Mouse (Mus musculus) liver, adult 2 months (tissue): Measurements from ENCODE around the gene Eif2s3x. TPM values are rescaled to one million over a fixed set of nuclear protein-coding genes. Genes with fewer than 3 reads are reported as not detected.

Experiments used
- DNase-seq: peaks from one replicate; pipeline ENCODE4 v3.0.0-alpha.2; 2011; ENCODE audit warnings: low read depth, low spot score; ENCODE audit errors: extremely low read depth
- H3K27ac ChIP-seq: fragments of 200-500 bp; replicated peaks from 2 replicates; pipeline ENCODE4 v1.5.1; 2012; ENCODE audit warnings: low read depth, mild to moderate bottlenecking, control low read depth, inconsistent platforms, low read length; ENCODE audit not compliant: insufficient read depth
- H3K27me3 ChIP-seq: fragments of 200-500 bp; 2 replicates; pipeline ENCODE4 v1.6.1; 2012; ENCODE audit warnings: mild to moderate bottlenecking, moderate library complexity, low read length, inconsistent platforms; ENCODE audit not compliant: control insufficient read depth, insufficient read depth
- H3K36me3 ChIP-seq: fragments of 200-500 bp; 2 replicates; pipeline ENCODE4 v1.6.1; 2012; ENCODE audit warnings: low read length, inconsistent platforms; ENCODE audit not compliant: control insufficient read depth, insufficient read depth
- H3K4me1 ChIP-seq: fragments of 200-500 bp; 2 replicates; pipeline ENCODE4 v1.6.1; 2011; ENCODE audit warnings: low read length; ENCODE audit not compliant: control insufficient read depth, insufficient read depth
- H3K4me3 ChIP-seq: fragments of 200-500 bp; 2 replicates; pipeline ENCODE4 v1.5.1; 2011; ENCODE audit warnings: low read depth, mild to moderate bottlenecking, control low read depth, low read length, moderate library complexity; ENCODE audit not compliant: insufficient read depth
- H3K79me2 ChIP-seq: fragments of 200-500 bp; 2 replicates; pipeline ENCODE4 v1.6.1; 2012; ENCODE audit warnings: inconsistent platforms, mild to moderate bottlenecking, low read length, moderate library complexity; ENCODE audit not compliant: control insufficient read depth, insufficient read depth
- H3K9ac ChIP-seq: fragments of 200-500 bp; 2 replicates; pipeline ENCODE4 v1.6.1; 2012; ENCODE audit warnings: low read depth, mild to moderate bottlenecking, control low read depth, inconsistent platforms, low read length
- CTCF ChIP-seq: fragments of 200-500 bp; IDR thresholded peaks from 2 replicates; pipeline ENCODE4 v1.5.1; 2011; ENCODE audit warnings: low read depth, low read length, control low read depth
- POLR2A ChIP-seq: fragments of 200-500 bp; IDR thresholded peaks from 2 replicates; pipeline ENCODE4 v1.6.1; 2011; ENCODE audit warnings: low read length, control low read depth; ENCODE audit not compliant: insufficient read depth; ENCODE audit errors: extremely low read depth
- WGBS: fragments of 180-500 bp; shearing (Covaris S2); methylation state at CpG from one replicate; pipeline ENCODE4 v1.1.7; 2018; 5-methylcytosine and 5-hydroxymethylcytosine counted together
- polyA plus RNA-seq: library from polyadenylated mRNA; depleted of rRNA; stranded (reverse); fragments of >200 nt; gene quantifications from 2 replicates; pipeline ENCODE4 v1.2.3, GENCODE M21; 2012; rRNA removed
- total RNA-seq: library from RNA; depleted of rRNA; stranded (reverse); fragments of >200 nt; gene quantifications from 2 replicates; pipeline ENCODE4 v1.2.3, GENCODE M21; 2014; rRNA removed

The Eif2s3x gene
- total and polyA plus RNA-seq, 2 experiments: 42.7 to 93.1 TPM

- no peaks in the 10 kb centered on the region; the same call in 1 of the 2 replicates for H3K4me1 ChIP-seq
- DNase-seq: peak; percentile 64
- 24% methylated on average over 7 of the region's 7 CpGs for WGBS
- no peak overlapping the region for H3K4me3 ChIP-seq
- no peaks in the 10 kb centered on the region for H3K27me3 ChIP-seq
- no peak overlapping the region for H3K9ac ChIP-seq
- peak overlapping the region; percentile 74 for H3K27ac ChIP-seq
- no peak for TF ChIP-seq POLR2A
- TF ChIP-seq CTCF: no peak
- H3K36me3 ChIP-seq: no peaks in the 10 kb centered on the region
- no peaks in the 10 kb centered on the region for H3K79me2 ChIP-seq
Measured at GRCm38 (mm10) chrX:94142004-94142771, 70.5 kb downstream of the Eif2s3x start.

GRCm38 (mm10) chrX:94140080-94140479 lies 72.6 kb downstream of the Eif2s3x start:
- no peak overlapping the region for H3K4me3 ChIP-seq
- H3K4me1 ChIP-seq: no peaks in the 10 kb centered on the region; the same call in 1 of the 2 replicates
- WGBS: 71% methylated on average over 1 of the region's 1 CpGs
- no peak for DNase-seq
- no peak overlapping the region for H3K9ac ChIP-seq
- TF ChIP-seq POLR2A (no peak), CTCF (no peak)
- no peaks in the 10 kb centered on the region for H3K27me3 ChIP-seq
- no peaks in the 10 kb centered on the region for H3K79me2 ChIP-seq
- no peaks in the 10 kb centered on the region for H3K36me3 ChIP-seq
- no peak overlapping the region for H3K27ac ChIP-seq

Other genes starting within 250 kb of the Eif2s3x start
- gene AU015836, start 244.2 kb downstream of the Eif2s3x start, total RNA-seq: not detected in 2 replicates
- gene AU015836, start 244.2 kb downstream of the Eif2s3x start, polyA plus RNA-seq: not detected in 2 replicates
- 13.8 and 14.4 TPM in 2 replicates for gene Zfx, start 89.2 kb downstream of the Eif2s3x start, total RNA-seq
- 1.9 and 2.1 TPM in 2 replicates for gene Zfx, start 89.2 kb downstream of the Eif2s3x start, polyA plus RNA-seq
- 5.9 and 7.4 TPM in 2 replicates for gene Klhl15, start 21.7 kb upstream of the Eif2s3x start, total RNA-seq
- 1.8 and 3.9 TPM in 2 replicates for gene Klhl15, start 21.7 kb upstream of the Eif2s3x start, polyA plus RNA-seq
- not detected in 2 replicates for gene Fam90a1b, start 153.9 kb upstream of the Eif2s3x start, total RNA-seq
- not detected in 2 replicates for gene Fam90a1b, start 153.9 kb upstream of the Eif2s3x start, polyA plus RNA-seq
- 31.9 and 38.6 TPM in 2 replicates for gene Apoo, start 154.3 kb upstream of the Eif2s3x start, total RNA-seq
- gene Apoo, start 154.3 kb upstream of the Eif2s3x start, polyA plus RNA-seq: 5.3 and 8.2 TPM in 2 replicates